Mouse (Mus musculus): ENCODE results near the gene Ptprcap. TPM values are rescaled to one million over a fixed set of nuclear protein-coding genes. Genes with fewer than 3 reads are reported as not detected.
"Not testable (repeated sequence)": the region's sequence is repeated elsewhere in the genome, so short reads cannot be mapped to it uniquely, and the experiment has no call there.

Ptprcap gene
- 1 to 10 TPM in 1 of 2 experiments, under 1 TPM in 1; 0.49 to 2.0 TPM for total RNA-seq (2021)
- long read RNA-seq, experiment 1 = 0 reads
- long read RNA-seq, experiment 2 = 0 reads

DNA sequence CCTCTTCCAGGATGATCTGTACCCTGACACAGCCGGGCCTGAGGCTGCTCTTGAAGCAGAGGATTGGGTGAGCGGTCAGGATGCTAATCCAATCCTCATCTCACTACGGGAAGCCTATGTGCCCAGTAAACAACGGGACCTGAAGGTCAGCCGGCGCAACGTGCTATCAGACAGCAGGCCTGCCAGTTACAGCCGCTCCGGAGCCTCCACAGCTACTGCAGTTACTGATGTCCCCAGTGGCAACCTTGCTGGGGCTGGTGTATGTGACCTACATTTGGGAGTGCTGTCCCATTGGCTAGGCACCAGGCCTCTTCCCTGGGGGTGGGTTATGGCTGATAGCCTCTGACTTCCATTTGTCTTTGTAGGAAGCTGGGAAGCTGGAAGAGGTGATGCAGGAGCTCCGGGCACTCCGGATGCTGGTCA, at the start of gene Ptprcap:
Gene Ptprcap (plus strand): TSS at position 373 of the 423 bp plus-strand sequence.
- DNase-seq = no peak

DNA sequence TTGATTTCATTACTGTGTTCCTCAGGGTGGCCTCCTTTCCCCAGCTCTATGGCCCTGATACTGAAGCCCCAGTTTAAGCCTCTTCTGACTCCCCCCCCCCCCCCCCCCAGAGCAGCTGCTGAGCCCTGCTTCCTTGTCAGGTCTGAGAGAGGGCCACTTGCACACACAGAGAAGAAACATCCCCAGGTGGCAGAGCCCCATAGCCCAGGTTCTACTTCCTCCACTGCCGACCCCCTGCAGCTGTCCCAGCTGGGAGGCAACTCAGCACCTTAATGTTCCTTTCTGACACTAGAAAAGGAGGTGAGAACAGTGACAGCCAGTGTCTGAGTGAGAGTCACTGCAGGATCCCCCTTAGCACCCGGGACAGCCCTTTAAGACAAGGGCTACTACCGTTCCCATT, 49.6 kb upstream of the Ptprcap start:
- no peak for DNase-seq

DNA sequence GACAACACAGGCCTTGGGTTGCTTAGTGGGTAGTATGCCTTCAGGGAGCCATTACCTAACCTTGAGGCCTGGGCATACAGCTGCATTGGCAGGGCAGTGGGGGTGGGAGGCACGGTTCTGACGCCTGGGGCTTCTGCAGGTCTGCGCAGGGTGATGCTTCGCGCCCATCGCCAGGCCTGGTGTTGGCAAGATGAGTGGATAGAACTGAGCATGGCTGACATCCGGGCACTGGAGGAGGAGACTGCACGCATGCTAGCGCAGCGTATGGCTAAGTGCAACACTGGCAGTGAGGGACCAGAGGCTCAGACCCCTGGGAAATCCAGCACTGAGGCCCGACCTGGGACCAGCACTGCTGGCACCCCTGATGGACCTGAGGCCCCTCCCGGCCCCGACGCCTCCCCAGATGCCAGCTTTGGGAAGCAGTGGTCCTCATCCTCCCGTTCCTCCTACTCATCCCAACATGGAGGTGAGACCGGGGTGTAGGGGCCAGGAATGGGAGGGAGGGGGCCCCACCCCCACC, 48.7 kb upstream of the Ptprcap start:
- DNase-seq = no peak

DNA sequence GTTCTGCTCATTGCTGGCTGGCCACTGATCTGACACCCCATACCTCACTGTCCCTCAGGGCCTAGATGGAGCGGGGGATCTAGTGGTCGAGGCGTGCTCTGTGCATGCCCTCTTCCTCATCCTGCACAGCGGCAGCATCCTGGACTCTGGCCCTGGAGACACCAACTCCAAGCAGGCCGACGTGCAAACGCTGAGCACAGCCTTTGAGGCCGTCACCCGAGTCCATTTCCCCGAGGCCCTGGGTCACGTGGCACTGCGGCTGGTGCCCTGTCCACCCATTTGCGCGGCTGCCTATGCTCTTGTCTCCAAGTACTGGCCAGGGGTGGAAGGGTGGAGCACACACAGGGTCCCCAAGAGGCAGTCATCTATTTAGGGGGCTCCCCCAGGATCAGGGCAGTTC, 46.8 kb upstream of the Ptprcap start:
- no peak for DNase-seq

DNA sequence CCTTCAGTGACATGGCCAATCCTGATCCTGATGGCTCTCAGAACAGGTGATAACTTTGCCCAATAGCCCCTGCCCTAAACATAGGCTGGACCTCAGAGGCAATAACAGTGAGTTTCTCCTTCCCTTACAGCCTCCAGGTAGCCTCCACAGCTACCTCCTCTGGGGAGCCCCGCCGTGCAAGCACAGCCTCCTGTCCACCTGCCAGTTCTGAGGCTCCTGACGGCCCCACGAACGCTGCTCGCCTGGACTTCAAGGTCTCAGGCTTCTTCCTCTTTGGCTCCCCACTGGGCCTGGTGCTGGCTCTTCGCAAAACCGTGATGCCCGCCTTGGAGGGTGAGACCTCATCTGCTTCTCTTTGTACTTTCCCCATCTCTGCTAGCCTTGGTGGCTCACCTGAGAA, 44.9 kb upstream of the Ptprcap start:
- no peak for DNase-seq

DNA sequence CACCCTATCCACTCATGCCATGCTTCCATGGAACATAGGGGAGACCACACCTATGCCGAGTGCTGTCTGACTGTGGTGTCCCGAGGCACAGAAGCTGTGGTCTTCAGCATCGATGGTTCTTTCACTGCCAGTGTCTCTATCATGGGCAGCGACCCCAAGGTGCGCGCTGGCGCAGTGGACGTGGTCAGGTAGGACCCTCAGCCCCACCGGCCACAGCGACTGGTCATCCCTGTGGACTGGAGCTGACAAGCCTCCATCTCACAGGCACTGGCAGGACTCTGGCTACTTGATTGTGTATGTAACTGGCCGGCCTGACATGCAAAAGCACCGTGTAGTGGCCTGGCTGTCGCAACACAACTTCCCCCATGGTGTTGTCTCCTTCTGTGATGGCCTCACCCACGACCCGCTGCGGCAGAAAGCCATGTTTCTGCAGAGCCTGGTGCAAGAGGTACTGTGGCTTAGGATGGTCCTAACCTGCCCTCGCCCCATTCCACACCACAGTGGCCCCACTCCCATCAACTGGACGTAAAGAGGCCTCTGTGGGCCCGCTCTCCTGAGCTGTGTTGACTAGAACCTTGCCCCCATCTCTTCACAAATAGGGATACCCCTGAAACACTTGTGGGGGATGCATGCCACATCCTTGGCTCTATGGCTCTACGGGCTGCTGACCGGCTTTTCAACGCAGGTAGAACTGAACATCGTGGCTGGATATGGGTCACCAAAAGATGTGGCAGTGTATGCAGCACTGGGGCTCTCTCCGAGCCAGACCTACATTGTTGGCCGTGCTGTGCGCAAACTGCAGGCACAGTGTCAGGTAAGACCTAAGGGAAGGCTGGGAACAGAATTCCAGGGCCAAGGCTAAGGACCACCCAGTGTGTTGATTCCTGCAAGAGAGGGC, 41.1 kb upstream of the Ptprcap start:
- DNase-seq = no peak

DNA sequence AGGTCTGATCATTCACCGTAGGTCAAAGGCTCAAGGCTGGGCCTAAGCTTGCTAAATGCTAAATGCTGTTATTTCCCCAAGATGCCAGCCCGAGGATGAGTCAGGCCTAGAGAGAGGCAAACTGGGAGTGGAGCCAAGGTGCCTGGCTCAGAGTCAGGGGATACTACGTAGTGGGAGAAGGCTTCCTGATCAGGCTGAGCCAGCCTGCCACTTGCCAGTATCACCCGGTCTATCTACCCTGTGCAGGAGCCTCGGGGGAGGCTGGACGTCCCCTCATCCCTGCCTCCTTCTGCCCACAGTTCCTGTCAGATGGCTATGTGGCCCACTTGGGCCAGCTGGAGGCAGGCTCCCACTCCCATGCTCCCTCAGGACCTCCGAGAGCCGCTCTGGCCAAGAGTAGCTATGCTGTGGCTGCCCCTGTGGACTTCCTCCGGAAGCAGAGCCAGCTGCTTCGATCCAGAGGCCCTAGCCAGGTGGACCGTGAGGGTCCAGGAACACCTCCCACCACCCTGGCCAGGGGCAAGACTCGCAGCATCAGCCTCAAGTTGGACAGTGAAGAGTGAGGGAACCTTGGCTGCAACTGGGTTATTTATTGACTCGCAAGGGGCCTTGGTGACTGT, 40.1 kb upstream of the Ptprcap start:
- peak; percentile 85 for DNase-seq

DNA sequence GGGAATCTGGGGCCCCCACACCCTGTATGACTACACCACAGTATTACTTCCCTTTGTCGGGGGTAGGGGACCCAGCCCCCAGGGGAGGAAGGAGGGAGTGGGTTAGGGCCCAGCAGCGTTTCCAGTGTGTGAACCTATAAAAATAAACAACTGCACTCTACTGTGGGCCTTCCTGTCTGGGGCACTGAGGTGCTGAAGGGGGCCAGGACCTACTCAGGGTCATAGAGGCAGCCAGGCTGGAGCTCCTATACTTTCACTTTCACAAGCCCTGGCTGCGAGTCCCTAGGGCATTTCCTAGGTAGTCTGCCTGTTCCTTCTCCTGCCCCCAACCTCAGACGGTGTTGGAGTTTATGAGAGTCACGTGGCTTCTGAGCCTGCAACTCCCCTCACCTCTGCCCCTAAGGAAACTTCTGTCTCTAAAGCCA, 39.6 kb upstream of the Ptprcap start:
- no peak for DNase-seq

DNA sequence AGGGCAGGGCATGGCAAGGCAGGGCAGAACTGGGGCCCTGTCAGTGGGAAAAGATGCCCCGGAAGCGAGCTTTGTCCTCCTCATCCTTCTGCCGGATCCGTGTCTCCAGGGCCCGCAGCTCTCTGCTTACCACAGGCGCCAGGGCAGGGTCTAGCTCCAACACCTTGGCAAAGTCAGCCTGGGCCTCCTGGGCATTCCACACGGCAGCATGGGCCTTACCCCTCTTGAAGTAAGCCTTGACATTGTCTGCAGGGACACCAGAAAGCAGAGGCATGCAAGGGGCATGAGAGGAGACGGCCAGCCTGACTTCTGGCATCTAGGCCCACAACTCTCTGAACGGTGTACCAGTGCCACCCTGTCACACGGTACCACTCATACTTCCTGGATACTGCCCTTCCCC, 38.9 kb upstream of the Ptprcap start:
- no peak for DNase-seq

DNA sequence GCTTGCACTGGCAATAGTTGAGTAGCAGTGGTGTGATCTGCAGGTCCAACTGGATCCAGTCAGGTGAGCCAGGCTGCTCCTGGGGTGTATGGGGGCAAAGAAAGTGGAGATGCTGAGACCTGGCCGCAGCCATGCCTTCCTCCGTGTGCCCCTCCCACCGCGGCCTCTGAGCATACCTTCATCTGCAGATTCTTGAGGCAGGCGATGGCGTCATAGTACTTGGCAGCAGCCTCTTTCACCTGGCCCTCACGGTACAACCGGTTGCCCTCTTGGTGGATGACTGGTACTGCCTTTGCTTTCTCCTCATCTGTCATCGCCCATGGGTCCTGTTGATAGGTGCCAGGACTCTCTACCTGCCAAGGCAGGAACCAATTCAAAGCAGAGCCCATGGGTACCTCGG, 38.3 kb upstream of the Ptprcap start:
- no peak for DNase-seq

DNA sequence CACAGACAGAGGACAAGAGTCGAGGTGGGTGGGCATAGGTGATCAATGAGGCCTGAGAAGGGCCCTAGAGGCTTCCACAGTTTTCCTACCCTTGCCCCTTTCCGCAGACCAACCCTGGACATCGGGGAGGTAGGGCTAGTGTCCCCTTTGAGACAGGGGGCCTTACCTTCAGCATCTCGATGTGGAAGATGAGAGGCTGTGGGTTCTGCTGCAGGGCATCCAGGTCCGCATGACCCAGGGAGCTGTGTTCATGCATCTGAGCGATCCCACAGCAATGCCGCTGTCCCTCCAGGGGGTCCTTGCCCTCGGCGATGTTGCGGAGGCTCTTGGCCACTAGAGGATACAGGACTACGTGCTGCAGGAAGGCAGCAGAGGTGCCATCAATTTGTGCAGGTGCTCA, 37.6 kb upstream of the Ptprcap start:
- no peak for DNase-seq

DNA sequence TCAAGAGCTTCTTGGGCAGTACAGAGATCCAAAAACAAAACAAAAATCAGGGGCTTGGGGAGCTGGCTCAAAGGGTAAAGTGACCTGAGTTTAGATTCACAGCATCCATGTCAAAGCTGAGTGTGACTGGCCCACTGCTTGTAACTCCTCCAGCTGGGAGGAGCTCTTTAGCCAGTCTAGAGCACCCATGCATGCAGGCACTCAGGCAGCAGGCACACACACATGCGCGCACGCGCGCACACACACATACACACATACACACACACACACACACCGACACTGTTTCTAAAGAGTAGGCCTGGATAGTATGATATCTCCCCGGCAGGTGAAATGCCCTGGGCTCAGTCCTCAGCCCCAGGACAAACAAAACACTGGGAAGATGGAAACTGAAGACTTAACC, 36.4 kb upstream of the Ptprcap start:
- DNase-seq = no peak

DNA sequence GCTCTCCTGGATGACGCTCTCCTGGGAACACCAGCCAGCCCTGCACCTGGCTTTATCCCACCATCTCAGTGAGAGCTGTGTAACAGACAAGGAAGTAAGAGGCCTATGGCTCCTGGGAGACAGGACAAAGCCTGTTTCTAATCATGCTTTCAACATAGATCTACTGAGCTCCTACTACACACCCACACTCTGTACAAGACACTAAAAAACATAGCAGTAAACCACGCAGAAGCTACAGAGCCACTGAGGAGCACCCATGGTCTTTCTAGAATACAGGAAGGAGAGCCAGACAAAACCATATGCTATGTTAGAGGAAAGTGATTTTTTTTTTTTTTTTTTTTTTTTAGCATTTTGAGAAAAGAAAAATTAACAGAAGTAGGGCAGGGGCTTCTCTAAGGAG, 35.1 kb upstream of the Ptprcap start:
- DNase-seq = no peak

DNA sequence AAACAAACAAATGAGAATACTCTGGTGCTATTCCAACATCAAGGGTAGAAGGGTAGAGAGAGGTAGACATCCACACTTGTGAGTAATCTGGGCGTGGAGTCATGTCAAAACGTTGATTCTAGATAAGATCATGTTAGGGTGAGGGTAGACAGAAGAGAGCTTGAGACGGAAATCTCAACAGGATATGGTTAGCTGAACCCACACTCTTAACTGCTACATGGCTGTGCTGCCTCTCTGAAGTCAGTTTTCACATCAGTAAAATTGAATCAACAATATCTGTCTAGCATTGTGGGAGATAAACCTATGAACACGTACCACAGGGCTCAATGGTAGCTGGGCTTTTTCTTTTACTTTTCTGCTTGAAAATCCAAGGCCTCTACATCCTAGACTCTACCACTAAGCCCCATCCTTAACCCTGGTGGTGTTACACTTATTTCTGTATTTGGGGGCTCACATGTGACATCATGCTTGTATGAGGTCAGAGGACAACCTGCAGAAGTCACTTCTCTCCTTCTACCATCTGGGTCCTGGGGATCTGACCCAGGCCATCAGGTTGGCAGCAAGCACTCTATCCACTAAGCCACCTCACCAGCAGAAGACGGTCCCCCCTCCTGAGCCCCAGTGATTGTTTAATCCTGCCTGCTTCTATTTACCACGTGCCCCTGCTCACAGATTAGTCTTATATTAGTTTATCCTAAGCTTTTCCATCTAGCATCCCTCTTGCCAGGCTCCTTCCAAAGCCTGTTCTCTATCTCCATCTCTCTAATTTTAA, 33.5 kb upstream of the Ptprcap start:
- DNase-seq = no peak

DNA sequence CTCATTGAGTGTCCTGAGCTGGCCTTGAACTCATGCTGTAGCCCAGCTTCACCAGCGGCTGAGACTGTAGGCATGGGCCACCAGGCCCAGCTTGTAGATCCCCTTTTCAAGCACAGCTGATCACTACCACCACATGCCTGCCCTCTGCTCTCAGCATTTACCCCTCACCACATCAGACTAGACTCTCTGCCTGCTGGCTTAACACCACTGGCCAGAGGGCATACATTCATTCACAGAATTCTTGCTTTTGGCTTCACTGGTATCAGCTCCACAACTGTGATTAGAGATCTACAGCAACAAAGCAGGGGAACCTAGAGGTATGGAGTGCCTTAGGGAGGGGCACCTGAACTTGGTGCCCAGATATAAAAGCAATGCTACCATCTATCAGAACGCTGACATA, 32.9 kb upstream of the Ptprcap start:
- no peak for DNase-seq

DNA sequence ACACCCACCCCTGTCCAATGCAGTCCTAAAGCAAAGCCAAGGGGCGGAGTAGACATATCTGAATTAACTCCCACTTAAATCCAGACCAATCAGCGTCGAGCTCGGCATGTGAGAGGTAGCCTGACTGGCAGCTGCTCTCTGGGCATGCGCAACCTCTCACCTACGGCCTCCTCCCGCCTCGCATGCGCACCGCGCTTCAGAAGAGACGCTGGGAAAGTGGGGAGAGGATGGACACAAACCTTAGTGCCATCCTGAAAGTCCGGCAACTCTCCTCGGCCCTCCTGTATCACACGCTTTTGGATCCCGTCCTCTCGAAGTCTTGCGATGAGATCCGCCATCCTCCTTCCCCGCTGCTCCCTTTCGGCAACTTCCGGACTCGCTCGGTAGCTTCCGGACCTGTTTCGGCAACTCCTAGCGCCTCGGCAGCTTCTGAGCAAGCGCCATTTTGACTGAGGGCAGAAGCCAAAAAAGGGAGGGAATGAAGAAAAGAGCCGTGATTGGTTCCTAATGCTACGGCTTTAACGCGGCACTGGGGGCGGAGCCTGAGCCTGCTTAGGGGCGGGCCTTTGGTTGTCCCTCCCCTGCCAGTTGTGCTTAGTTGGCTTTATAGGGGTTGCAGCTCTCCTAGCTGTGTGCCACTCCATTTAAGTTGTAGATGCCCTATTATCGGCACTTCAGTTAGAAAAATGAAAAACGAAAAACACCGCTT, 32.2 kb upstream of the Ptprcap start:
- peak; percentile 99 for DNase-seq

DNA sequence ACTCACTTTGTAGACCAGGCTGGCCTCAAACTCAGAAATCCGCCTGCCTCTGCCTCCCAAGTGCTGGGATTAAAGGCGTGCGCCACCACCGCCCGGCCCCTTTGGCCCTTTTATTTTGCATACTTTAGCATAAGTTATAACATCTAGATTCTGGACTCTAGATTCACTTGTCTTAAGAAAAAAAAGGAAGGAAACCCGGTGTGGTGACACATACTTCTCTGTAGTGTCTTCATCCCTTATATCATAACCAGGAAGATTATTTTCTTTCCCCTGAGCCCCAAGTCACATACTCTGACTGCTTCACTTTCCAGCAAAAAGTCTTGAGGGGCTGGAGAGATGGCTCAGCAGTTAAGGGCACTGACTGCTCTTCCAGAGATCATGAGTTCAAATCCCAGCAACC, 31.5 kb upstream of the Ptprcap start:
- DNase-seq = not testable (repeated sequence)

DNA sequence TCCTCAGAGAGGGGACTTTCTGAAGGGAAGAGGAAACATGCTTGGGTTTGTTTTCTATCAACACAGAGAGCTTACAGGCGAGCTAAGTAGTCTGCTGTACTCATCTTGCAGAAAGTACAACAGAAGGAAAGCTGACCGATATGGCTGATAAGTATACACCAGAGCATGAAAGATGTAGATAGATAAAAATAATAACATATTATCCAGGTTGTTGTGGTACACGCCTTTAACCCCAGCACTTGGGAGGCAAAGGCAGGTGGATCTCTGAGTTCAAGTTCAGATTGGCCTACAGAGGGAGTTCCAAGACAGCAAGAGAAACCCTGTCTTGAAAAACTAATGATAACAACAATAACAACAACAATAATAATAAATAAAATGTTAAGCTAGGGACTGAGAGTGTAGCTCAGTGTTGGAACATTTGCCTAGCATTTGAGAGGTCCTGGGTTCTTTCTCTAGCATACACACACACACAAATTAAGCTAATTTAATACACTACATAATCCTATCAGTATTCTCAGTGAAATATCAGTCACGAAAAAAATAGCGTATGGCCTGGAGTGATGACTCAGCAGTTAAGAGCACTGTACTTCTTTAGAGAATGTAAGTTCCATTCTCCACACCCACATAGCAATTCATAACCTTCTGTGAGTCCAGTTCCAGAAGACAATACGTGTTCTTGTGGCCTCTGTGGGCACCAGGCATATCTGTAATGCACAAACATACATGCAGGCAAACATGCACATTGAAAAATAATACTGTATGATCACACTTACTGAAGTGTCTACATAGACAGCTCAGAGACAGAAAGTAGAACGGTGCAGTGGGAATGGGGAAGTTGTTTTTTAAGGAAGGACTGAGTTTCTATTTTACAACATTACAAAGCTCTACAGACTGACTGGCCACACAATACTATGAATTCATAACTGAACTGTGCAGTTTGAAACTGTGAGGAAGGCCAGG, 30.7 kb upstream of the Ptprcap start:
- no peak for DNase-seq

DNA sequence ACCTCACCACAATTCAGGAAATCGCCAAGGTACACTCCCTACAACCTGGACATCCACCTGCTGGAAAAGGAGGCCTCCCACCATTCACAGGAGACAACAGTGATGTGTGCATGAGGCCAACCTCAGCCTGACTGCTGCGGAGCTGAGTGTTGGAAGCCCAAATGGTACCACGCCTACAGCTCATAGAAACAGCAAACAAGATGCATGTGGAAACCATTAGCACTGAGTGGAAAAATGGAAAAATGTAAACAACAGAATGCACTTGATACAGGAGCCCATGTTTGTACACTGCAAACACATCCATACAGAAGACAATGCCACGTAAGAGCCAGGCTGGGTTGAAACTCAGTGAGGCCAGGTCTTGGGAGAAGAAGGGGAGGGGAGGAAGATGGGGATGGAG, 29.0 kb upstream of the Ptprcap start:
- no peak for DNase-seq

DNA sequence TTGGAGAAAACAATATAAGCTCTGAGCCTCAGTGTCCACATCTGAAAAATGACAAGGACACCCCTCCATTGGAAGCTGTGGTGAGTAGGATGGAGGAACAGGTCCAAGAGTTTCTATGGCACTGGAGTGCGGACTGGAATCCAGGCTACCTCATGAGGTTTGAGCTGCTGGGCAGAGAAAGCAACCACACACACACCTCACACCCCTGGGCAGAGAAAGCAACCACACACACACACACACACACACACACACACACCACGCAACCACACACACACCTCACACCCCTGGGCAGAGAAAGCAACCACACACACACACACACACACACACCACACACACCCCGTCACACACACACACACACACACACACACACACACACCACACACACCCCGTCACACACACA, 28.1 kb upstream of the Ptprcap start:
- peak; percentile 37 for DNase-seq
